27 mouse cellular contexts compared by ENCODE assay signal in the genomic region with DNA sequence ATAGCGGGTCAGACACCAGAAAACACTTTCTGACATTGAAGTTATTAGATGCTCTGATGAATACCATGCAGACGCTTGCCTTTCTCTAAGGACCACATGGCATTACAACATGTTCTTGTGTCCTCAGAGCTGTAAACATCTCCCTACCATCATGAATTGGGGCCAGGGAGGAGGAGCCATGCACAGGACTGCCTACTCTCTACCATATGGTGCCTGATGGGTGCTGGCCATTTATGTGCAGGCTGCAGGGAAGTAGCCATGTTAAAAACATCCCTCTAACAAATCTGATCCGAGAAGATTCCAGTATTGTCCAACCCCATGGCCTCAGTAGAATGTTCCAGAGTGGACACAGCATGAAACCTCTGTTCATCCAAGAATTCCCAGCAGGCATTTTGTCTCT.
DNase-seq lines count a peak whose midpoint lies in the region; ATAC-seq and TF ChIP-seq lines count a peak whose summit lies in the region.
"Had no signal": no experiment of that assay in that cellular context is flagged by ENCODE, and none has a peak within 500 bp of the region (broad histone marks: within the 10 kb centered on the region; RNA-seq: fewer than 3 reads in every experiment).

No protein-coding gene starts in this region.

- H3K9me3 ChIP-seq in lung, embryonic 14.5 days (ENCODE audit: low read depth, low read length): no peaks in the 10 kb centered on the region
- H3K9me3 ChIP-seq in embryonic facial prominence, embryonic 10.5 days: no peaks in the 10 kb centered on the region
- H3K9me3 ChIP-seq: G1E; heart, embryonic 15.5 days; limb, embryonic 10.5 days; limb, embryonic 15.5 days; liver, embryonic 13.5 days had no signal

- no peak for TF ChIP-seq CTCF in lung, embryonic 14.5 days (IDR thresholded peaks at IDR 0.05; ENCODE audit: low read depth)
- no peak for TF ChIP-seq CTCF in brain, embryonic 14.5 days (IDR thresholded peaks at IDR 0.05; ENCODE audit: borderline replicate concordance, extremely low read depth, insufficient read depth, insufficient read length)

- no peak for TF ChIP-seq POLR2A in brain, embryonic 14.5 days (IDR thresholded peaks at IDR 0.05; ENCODE audit: borderline replicate concordance, extremely low read depth, insufficient read depth, insufficient read length, poor library complexity, severe bottlenecking)

- no peak for ATAC-seq in lung, embryonic 14.5 days (ENCODE audit: insufficient read depth)
- ATAC-seq: forebrain, postnatal 0 days; hindbrain, embryonic 16.5 days had no signal

- H3K4me1 ChIP-seq in lung, embryonic 14.5 days (ENCODE audit: insufficient read depth): no peaks in the 10 kb centered on the region
- peaks cover 12% of the 10 kb centered on the region for H3K4me1 ChIP-seq in embryonic facial prominence, embryonic 10.5 days
- H3K4me1 ChIP-seq: limb, embryonic 15.5 days; liver, embryonic 13.5 days had no signal

- H3K27ac ChIP-seq in lung, embryonic 14.5 days (ENCODE audit: low read depth): no peak overlapping the region
- no peak overlapping the region for H3K27ac ChIP-seq in embryonic facial prominence, embryonic 10.5 days (replicated peaks)
- H3K27ac ChIP-seq: heart, embryonic 15.5 days; kidney, postnatal 0 days; limb, embryonic 10.5 days; limb, embryonic 15.5 days; liver, embryonic 13.5 days; macrophage; stomach, postnatal 0 days had no signal

- H3K36me3 ChIP-seq in lung, embryonic 14.5 days (ENCODE audit: insufficient read depth): no peaks in the 10 kb centered on the region
- H3K36me3 ChIP-seq in embryonic facial prominence, embryonic 10.5 days (replicated peaks): no peaks in the 10 kb centered on the region
- H3K36me3 ChIP-seq: G1E; heart, embryonic 15.5 days; limb, embryonic 10.5 days; limb, embryonic 15.5 days; liver, embryonic 13.5 days had no signal

- H3K4me2 ChIP-seq in lung, embryonic 14.5 days: no peak overlapping the region
- H3K4me2 ChIP-seq: heart, embryonic 15.5 days; limb, embryonic 15.5 days; liver, embryonic 13.5 days had no signal

- H3K4me3 ChIP-seq in lung, embryonic 14.5 days (ENCODE audit: low read depth, low read length): no peak overlapping the region
- no peak overlapping the region for H3K4me3 ChIP-seq in embryonic facial prominence, embryonic 10.5 days
- H3K4me3 ChIP-seq: heart, embryonic 15.5 days; limb, embryonic 10.5 days; limb, embryonic 15.5 days; liver, embryonic 13.5 days had no signal

- H3K27me3 ChIP-seq in lung, embryonic 14.5 days (ENCODE audit: insufficient read depth, low read length): no peaks in the 10 kb centered on the region
- peaks cover 14% of the 10 kb centered on the region; the same call in 1 of the 2 replicates for H3K27me3 ChIP-seq in embryonic facial prominence, embryonic 10.5 days (replicated peaks; ENCODE audit: low read depth, poor library complexity, severe bottlenecking)
- H3K27me3 ChIP-seq: liver, embryonic 13.5 days had no signal

- no peak overlapping the region for H3K9ac ChIP-seq in lung, embryonic 14.5 days
- H3K9ac ChIP-seq: forebrain, postnatal 0 days; heart, embryonic 15.5 days; limb, embryonic 15.5 days; liver, embryonic 13.5 days had no signal

- peak; percentile 11 for DNase-seq in cerebellum, adult 11 months
- DNase-seq in cerebellum, postnatal 4 days (ENCODE audit: low spot score in 2 of 2): no peak
- peak; percentile 17 for DNase-seq in lung, embryonic 14.5 days
- no peak for DNase-seq in lung, postnatal 14 days
- peak; percentile 61 for DNase-seq in brain, embryonic 14.5 days (ENCODE audit: low read depth)
- DNase-seq in cerebellum, postnatal 10 days: peak; percentile 38 to 46
- no peak for DNase-seq in adrenal gland, postnatal 36 days
- DNase-seq in embryonic facial prominence, embryonic 10.5 days (ENCODE audit: low spot score): no peak
- DNase-seq: adrenal gland, postnatal 10 days; forebrain, postnatal 0 days; gastrocnemius, postnatal 14 days; kidney, adult 8-10 months; kidney, postnatal 4 days; liver, embryonic 13.5 days; lung, adult 18-20 months; midbrain, embryonic 14.5 days; right cerebral cortex, postnatal 4 days; thymus, adult 18-20 months; thymus, postnatal 36 days had no signal

- 71% methylated on average over 3 of the region's 3 CpGs for WGBS in lung, embryonic 14.5 days
- WGBS in embryonic facial prominence, embryonic 10.5 days: 86% methylated on average over 3 of the region's 3 CpGs

Comparison
In these comparisons a context has a peak if more than half of its experiments do, and no peak if none do; other contexts are left out.
1. DNase-seq: peak in cerebellum, adult 11 months (single experiment), lung, embryonic 14.5 days (single experiment), brain, embryonic 14.5 days (single experiment) and cerebellum, postnatal 10 days (2 of 2); none in cerebellum, postnatal 4 days (0 of 2), lung, postnatal 14 days (single experiment), adrenal gland, postnatal 36 days (0 of 2) and embryonic facial prominence, embryonic 10.5 days (single experiment).